Mouse (Mus musculus): Measurements from ENCODE around the gene Ccdc186. TPM values are rescaled to one million over a fixed set of nuclear protein-coding genes. Genes with fewer than 3 reads are reported as not detected.
A peak's percentile ranks its signal among the peaks of the same experiment; 100 is the strongest.

Ccdc186 gene
- polyA plus RNA-seq, 1 experiment = 5.5 TPM

- TF ChIP-seq POLR2AphosphoS2 (IDR thresholded peaks at IDR 0.05; ENCODE audit: insufficient read length, low read depth) (no peak), SRF (IDR thresholded peaks at IDR 0.05; ENCODE audit: control insufficient read depth, insufficient read length, low read depth) (no peak), E2F4 (IDR thresholded peaks at IDR 0.05; ENCODE audit: insufficient read depth) (no peak), REST (IDR thresholded peaks at IDR 0.05; ENCODE audit: insufficient read depth, insufficient read length) (no peak), POLR2A (IDR thresholded peaks at IDR 0.05; ENCODE audit: insufficient read length, low read depth) (no peak), TCF3 (IDR thresholded peaks at IDR 0.05; ENCODE audit: insufficient read length, low read depth) (no peak), MAX (IDR thresholded peaks at IDR 0.05; ENCODE audit: low read depth) (no peak), TCF12 (IDR thresholded peaks at IDR 0.05; ENCODE audit: insufficient read depth, poor library complexity, severe bottlenecking) (no peak), CEBPB (IDR thresholded peaks at IDR 0.05; ENCODE audit: insufficient read depth, poor library complexity, severe bottlenecking) (no peak), USF1 (IDR thresholded peaks at IDR 0.05; ENCODE audit: low read depth) (no peak), MYOG (IDR thresholded peaks at IDR 0.05; ENCODE audit: control insufficient read depth in 1 of 3, insufficient read depth in 1 of 3, insufficient read length in 2 of 3, low read depth in 2 of 3) (no peak), MYOD1 (IDR thresholded peaks at IDR 0.05; ENCODE audit: control insufficient read depth in 1 of 3, insufficient read length in 2 of 3, low read depth in 2 of 3) (no peak)
- no peaks in the 10 kb centered on the region for H3K36me3 ChIP-seq (ENCODE audit: control insufficient read depth, insufficient read depth)
- H3K4me2 ChIP-seq (ENCODE audit: low read depth) = no peak overlapping the region
- H3K4me3 ChIP-seq = no peak overlapping the region
- H3K27me3 ChIP-seq (ENCODE audit: control insufficient read depth, insufficient read depth, insufficient read length) = no peaks in the 10 kb centered on the region
- H3K79me2 ChIP-seq (ENCODE audit: control insufficient read depth, insufficient read depth) = no peaks in the 10 kb centered on the region
- no peak overlapping the region for H3ac ChIP-seq (ENCODE audit: control insufficient read depth, insufficient read length)
Measured at GRCm38 (mm10) chr19:56769024-56769423, 53.0 kb downstream of the Ccdc186 start.

GRCm38 (mm10) chr19:56762686-56763085 is 59.3 kb downstream of the Ccdc186 start:
- H3K4me3 ChIP-seq = no peak overlapping the region
- no peak overlapping the region for H3K4me2 ChIP-seq (ENCODE audit: low read depth)

GRCm38 (mm10) chr19:56761727-56762126 is 60.3 kb downstream of the Ccdc186 start:
- H3ac ChIP-seq (ENCODE audit: control insufficient read depth, insufficient read length) = no peak overlapping the region
- no peaks in the 10 kb centered on the region for H3K36me3 ChIP-seq (ENCODE audit: control insufficient read depth, insufficient read depth)
- TF ChIP-seq MYOD1 (IDR thresholded peaks at IDR 0.05; ENCODE audit: control insufficient read depth in 1 of 3, insufficient read length in 2 of 3, low read depth in 2 of 3) (no peak), USF1 (IDR thresholded peaks at IDR 0.05; ENCODE audit: low read depth) (peak; percentile 17)
- no peak overlapping the region for H3K4me2 ChIP-seq (ENCODE audit: low read depth)
- no peaks in the 10 kb centered on the region for H3K79me2 ChIP-seq (ENCODE audit: control insufficient read depth, insufficient read depth)
- H3K27me3 ChIP-seq (ENCODE audit: control insufficient read depth, insufficient read depth, insufficient read length) = no peaks in the 10 kb centered on the region
- no peak overlapping the region for H3K4me3 ChIP-seq

More at GRCm38 (mm10) chr19:56762686-56763085, 59.3 kb downstream of the Ccdc186 start:
- no peaks in the 10 kb centered on the region for H3K36me3 ChIP-seq (ENCODE audit: control insufficient read depth, insufficient read depth)
- TF ChIP-seq TCF3 (IDR thresholded peaks at IDR 0.05; ENCODE audit: insufficient read length, low read depth) = no peak
- TF ChIP-seq MAX (IDR thresholded peaks at IDR 0.05; ENCODE audit: low read depth) = no peak
- TF ChIP-seq USF1 (IDR thresholded peaks at IDR 0.05; ENCODE audit: low read depth) = no peak
- no peak for TF ChIP-seq REST (IDR thresholded peaks at IDR 0.05; ENCODE audit: insufficient read depth, insufficient read length)
- no peak for TF ChIP-seq POLR2AphosphoS2 (IDR thresholded peaks at IDR 0.05; ENCODE audit: insufficient read length, low read depth)
- no peak for TF ChIP-seq MYOD1 (IDR thresholded peaks at IDR 0.05; ENCODE audit: control insufficient read depth in 1 of 3, insufficient read length in 2 of 3, low read depth in 2 of 3)
- no peak for TF ChIP-seq TCF12 (IDR thresholded peaks at IDR 0.05; ENCODE audit: insufficient read depth, poor library complexity, severe bottlenecking)
- no peak for TF ChIP-seq POLR2A (IDR thresholded peaks at IDR 0.05; ENCODE audit: insufficient read length, low read depth)
- no peak overlapping the region for H3ac ChIP-seq (ENCODE audit: control insufficient read depth, insufficient read length)
- no peaks in the 10 kb centered on the region for H3K27me3 ChIP-seq (ENCODE audit: control insufficient read depth, insufficient read depth, insufficient read length)
- no peaks in the 10 kb centered on the region for H3K79me2 ChIP-seq (ENCODE audit: control insufficient read depth, insufficient read depth)

GRCm38 (mm10) chr19:56761096-56761495 is 60.9 kb downstream of the Ccdc186 start:
- Histone ChIP-seq H3K4me2 (ENCODE audit: low read depth) (no peak overlapping the region), H3K4me3 (no peak overlapping the region), H3K79me2 (ENCODE audit: control insufficient read depth, insufficient read depth) (no peaks in the 10 kb centered on the region), H3K36me3 (ENCODE audit: control insufficient read depth, insufficient read depth) (no peaks in the 10 kb centered on the region), H3K27me3 (ENCODE audit: control insufficient read depth, insufficient read depth, insufficient read length) (no peaks in the 10 kb centered on the region), H3ac (ENCODE audit: control insufficient read depth, insufficient read length) (no peak overlapping the region)
- TF ChIP-seq POLR2AphosphoS2 (IDR thresholded peaks at IDR 0.05; ENCODE audit: insufficient read length, low read depth) = no peak
- no peak for TF ChIP-seq POLR2A (IDR thresholded peaks at IDR 0.05; ENCODE audit: insufficient read length, low read depth)
- no peak for TF ChIP-seq CEBPB (IDR thresholded peaks at IDR 0.05; ENCODE audit: insufficient read depth, poor library complexity, severe bottlenecking)
- TF ChIP-seq SRF (IDR thresholded peaks at IDR 0.05; ENCODE audit: control insufficient read depth, insufficient read length, low read depth) = no peak
- TF ChIP-seq MAX (IDR thresholded peaks at IDR 0.05; ENCODE audit: low read depth) = no peak
- no peak for TF ChIP-seq REST (IDR thresholded peaks at IDR 0.05; ENCODE audit: insufficient read depth, insufficient read length)
- TF ChIP-seq MYOD1 (IDR thresholded peaks at IDR 0.05; ENCODE audit: control insufficient read depth in 1 of 3, insufficient read length in 2 of 3, low read depth in 2 of 3) = no peak
- TF ChIP-seq TCF3 (IDR thresholded peaks at IDR 0.05; ENCODE audit: insufficient read length, low read depth) = no peak
- no peak for TF ChIP-seq TCF12 (IDR thresholded peaks at IDR 0.05; ENCODE audit: insufficient read depth, poor library complexity, severe bottlenecking)

GRCm38 (mm10) chr19:56760306-56760940 is 61.6 kb downstream of the Ccdc186 start:
- H3K36me3 ChIP-seq (ENCODE audit: control insufficient read depth, insufficient read depth) = no peaks in the 10 kb centered on the region
- no peaks in the 10 kb centered on the region for H3K79me2 ChIP-seq (ENCODE audit: control insufficient read depth, insufficient read depth)
- H3K27me3 ChIP-seq (ENCODE audit: control insufficient read depth, insufficient read depth, insufficient read length) = no peaks in the 10 kb centered on the region
- H3K4me2 ChIP-seq (ENCODE audit: low read depth) = no peak overlapping the region
- TF ChIP-seq USF1 (IDR thresholded peaks at IDR 0.05; ENCODE audit: low read depth) (peak; percentile 52), E2F4 (IDR thresholded peaks at IDR 0.05; ENCODE audit: insufficient read depth) (no peak)
- no peak overlapping the region for H3K4me3 ChIP-seq
- no peak overlapping the region for H3ac ChIP-seq (ENCODE audit: control insufficient read depth, insufficient read length)

Data from myocyte (in vitro differentiated cells).